8 mouse cellular contexts compared by ENCODE assay signal in genomic region chr2:126874809-126875515, GRCm38 (mm10). TPM values are rescaled to one million over a fixed set of nuclear protein-coding genes. Genes with fewer than 3 reads are reported as not detected.
DNase-seq lines count a peak whose midpoint lies in the region; ATAC-seq lines count a peak whose summit lies in the region.

No protein-coding gene starts in this region.

- 20% methylated on average over 13 of the region's 13 CpGs for WGBS in lung, embryonic 15.5 days
- WGBS in heart, embryonic 12.5 days = 18% methylated on average over 13 of the region's 13 CpGs
- WGBS in midbrain, embryonic 16.5 days = 24% methylated on average over 13 of the region's 13 CpGs

- ATAC-seq in lung, embryonic 15.5 days (ENCODE audit: borderline replicate concordance, extremely low read depth, low FRiP score, low TSS enrichment) = no peak
- ATAC-seq in heart, embryonic 12.5 days (ENCODE audit: insufficient number of reproducible peaks, low FRiP score) = no peak
- ATAC-seq in midbrain, embryonic 16.5 days = no peak

- no peak for DNase-seq in lung, postnatal 14 days
- DNase-seq in c-Kit-positive CD71-positive TER-119-positive erythroid progenitor cells, embryonic 14.5 days (ENCODE audit: low spot score) = peak; percentile 48
- DNase-seq in kidney, postnatal 25 days = peak; percentile 19 to 46
- DNase-seq in urinary bladder, postnatal 10 days (ENCODE audit: low spot score) = no peak
- DNase-seq in gastrocnemius, adult 18-20 months (ENCODE audit: low spot score) = no peak

- peak overlapping the region; percentile 67 for H3K4me3 ChIP-seq in lung, embryonic 15.5 days
- peak overlapping the region; percentile 89 for H3K4me3 ChIP-seq in heart, embryonic 12.5 days
- peak overlapping the region; percentile 83 for H3K4me3 ChIP-seq in midbrain, embryonic 16.5 days (ENCODE audit: low read depth, low read length)

- no peaks in the 10 kb centered on the region for H3K36me3 ChIP-seq in lung, embryonic 15.5 days
- H3K36me3 ChIP-seq in heart, embryonic 12.5 days = no peaks in the 10 kb centered on the region
- H3K36me3 ChIP-seq in midbrain, embryonic 16.5 days (ENCODE audit: control insufficient read depth, insufficient read depth, low read length) = no peaks in the 10 kb centered on the region

- H3K4me2 ChIP-seq in lung, embryonic 15.5 days = peak overlapping the region; percentile 62
- H3K4me2 ChIP-seq in heart, embryonic 12.5 days = peak overlapping the region; percentile 73
- peak overlapping the region; percentile 75 for H3K4me2 ChIP-seq in midbrain, embryonic 16.5 days (ENCODE audit: low read length)

- H3K4me1 ChIP-seq in lung, embryonic 15.5 days = peaks cover 9% of the 10 kb centered on the region
- peaks cover 18% of the 10 kb centered on the region for H3K4me1 ChIP-seq in heart, embryonic 12.5 days (replicated peaks)
- peaks cover 16% of the 10 kb centered on the region for H3K4me1 ChIP-seq in midbrain, embryonic 16.5 days (ENCODE audit: control insufficient read depth, insufficient read depth, low read length)

- peak overlapping the region; percentile 80 for H3K9ac ChIP-seq in lung, embryonic 15.5 days
- peak overlapping the region; percentile 91 for H3K9ac ChIP-seq in heart, embryonic 12.5 days
- H3K9ac ChIP-seq in midbrain, embryonic 16.5 days (ENCODE audit: low read depth, low read length) = peak overlapping the region; percentile 88

- peak overlapping the region; percentile 99 for H3K27ac ChIP-seq in lung, embryonic 15.5 days
- peak overlapping the region; percentile 100 for H3K27ac ChIP-seq in heart, embryonic 12.5 days (ENCODE audit: poor library complexity, severe bottlenecking)
- peak overlapping the region; percentile 95 for H3K27ac ChIP-seq in midbrain, embryonic 16.5 days (ENCODE audit: low read length)

- no peaks in the 10 kb centered on the region for H3K27me3 ChIP-seq in lung, embryonic 15.5 days
- no peaks in the 10 kb centered on the region for H3K27me3 ChIP-seq in heart, embryonic 12.5 days (replicated peaks)
- H3K27me3 ChIP-seq in midbrain, embryonic 16.5 days (ENCODE audit: control insufficient read depth, insufficient read depth, low read depth, low read length) = no peaks in the 10 kb centered on the region

- no peaks in the 10 kb centered on the region for H3K9me3 ChIP-seq in lung, embryonic 15.5 days
- no peaks in the 10 kb centered on the region for H3K9me3 ChIP-seq in heart, embryonic 12.5 days (replicated peaks)
- no peaks in the 10 kb centered on the region for H3K9me3 ChIP-seq in midbrain, embryonic 16.5 days (replicated peaks; ENCODE audit: control insufficient read depth, low read length, poor library complexity, severe bottlenecking)

RNA-seq across cellular contexts. Expression of gene Trpm7, which starts 1.1 kb away (rescaled TPM):
- 40.8 and 45.1 TPM in 2 replicates for polyA plus RNA-seq in lung, embryonic 15.5 days (2015; fragmentation: Nextera tagmentation; extraction: Ambion mirVana)
- 46.7 and 50.4 TPM in 2 replicates for polyA plus RNA-seq in heart, embryonic 12.5 days (2016; fragmentation: Nextera tagmentation; extraction: Ambion mirVana)
- 28.6 and 39.2 TPM in 2 replicates for polyA plus RNA-seq in midbrain, embryonic 16.5 days (2015; fragmentation: Nextera tagmentation; extraction: Ambion mirVana)
- total RNA-seq in gastrocnemius, adult 18-20 months (2021) = 10 to 100 TPM; 20.7 to 21.4 TPM

RNA-seq across cellular contexts. Expression of gene Sppl2a, which starts 58.1 kb away (rescaled TPM):
- 40.7 and 42.1 TPM in 2 replicates for polyA plus RNA-seq in lung, embryonic 15.5 days (2015; fragmentation: Nextera tagmentation; extraction: Ambion mirVana)
- 33.5 and 35.0 TPM in 2 replicates for polyA plus RNA-seq in heart, embryonic 12.5 days (2016; fragmentation: Nextera tagmentation; extraction: Ambion mirVana)
- polyA plus RNA-seq in midbrain, embryonic 16.5 days (2015; fragmentation: Nextera tagmentation; extraction: Ambion mirVana) = 33.3 and 35.7 TPM in 2 replicates
- 10 to 100 TPM; 67.1 to 69.8 TPM for total RNA-seq in gastrocnemius, adult 18-20 months (2021)

Comparison
In these comparisons a context has a peak if more than half of its experiments do, and no peak if none do; other contexts are left out.
1. DNase-seq: peak in c-Kit-positive CD71-positive TER-119-positive erythroid progenitor cells, embryonic 14.5 days (single experiment) and kidney, postnatal 25 days (2 of 2); none in lung, postnatal 14 days (single experiment), urinary bladder, postnatal 10 days (single experiment) and gastrocnemius, adult 18-20 months (single experiment).
2. Peak in every context shown above with its lines, with median percentiles within 50 percentile points of each other: H3K27ac ChIP-seq, H3K4me2 ChIP-seq, H3K4me3 ChIP-seq and H3K9ac ChIP-seq.